10 mouse cellular contexts compared by ENCODE assay signal in genomic region chr4:137724766-137725165, GRCm38 (mm10).
DNase-seq lines count a peak whose midpoint lies in the region; ATAC-seq and TF ChIP-seq lines count a peak whose summit lies in the region.
"Had no signal": no experiment of that assay in that cellular context is flagged by ENCODE, and none has a peak within 500 bp of the region (broad histone marks: within the 10 kb centered on the region; RNA-seq: fewer than 3 reads in every experiment).

No protein-coding gene starts in this region.

- H3K4me2 ChIP-seq in liver, embryonic 11.5 days = peak overlapping the region; percentile 51
- H3K4me2 ChIP-seq: neural tube, embryonic 12.5 days had no signal

- 0 out of 2 replicates have a peak, but pooled peaks have one; percentile 55 for TF ChIP-seq EP300 in ES-Bruce4 (IDR thresholded peaks at IDR 0.05; ENCODE audit: insufficient read depth, low read depth, low read length)

- peak in 1 of 2 experiments; percentile 65 for DNase-seq in layer of hippocampus, adult 2 months (ENCODE audit: low spot score in 2 of 2)
- DNase-seq in layer of hippocampus, adult 9-10 months (ENCODE audit: low spot score) = no peak
- peak; percentile 48 to 68 for DNase-seq in cerebellum, adult 18-20 months
- DNase-seq in heart, adult 8-10 months (ENCODE audit: low spot score) = peak; percentile 61
- peak; percentile 72 for DNase-seq in liver, embryonic 11.5 days (ENCODE audit: low spot score)
- peak; percentile 79 for DNase-seq in retina, embryonic 14.5 days (ENCODE audit: low spot score)
- no peak for DNase-seq in frontal cortex, postnatal 25 days (ENCODE audit: low spot score in 2 of 2)

- H3K4me3 ChIP-seq in layer of hippocampus, adult 2 months = no peak overlapping the region
- H3K4me3 ChIP-seq in ES-Bruce4 (ENCODE audit: low read depth, low read length) = no peak overlapping the region
- peak overlapping the region; percentile 25; the same call in 1 of the 2 replicates for H3K4me3 ChIP-seq in liver, embryonic 11.5 days (ENCODE audit: low read depth, low read length)
- H3K4me3 ChIP-seq: embryonic facial prominence, embryonic 13.5 days; neural tube, embryonic 12.5 days had no signal

- peak; percentile 92 for TF ChIP-seq CTCF in layer of hippocampus, adult 2 months (conservative IDR thresholded peaks at IDR 0.05)
- peak; percentile 100 for TF ChIP-seq CTCF in ES-Bruce4 (IDR thresholded peaks at IDR 0.05; ENCODE audit: low read depth, low read length)

- no peaks in the 10 kb centered on the region for H3K9me3 ChIP-seq in ES-Bruce4 (replicated peaks; ENCODE audit: control insufficient read depth, insufficient read depth, low read length, poor library complexity, severe bottlenecking)
- H3K9me3 ChIP-seq in liver, embryonic 11.5 days (ENCODE audit: control insufficient read depth, low read length) = no peaks in the 10 kb centered on the region
- H3K9me3 ChIP-seq: embryonic facial prominence, embryonic 13.5 days; neural tube, embryonic 12.5 days had no signal

- H3K27me3 ChIP-seq in ES-Bruce4 (ENCODE audit: control insufficient read depth, insufficient read depth, low read length, poor library complexity, severe bottlenecking) = no peaks in the 10 kb centered on the region
- H3K27me3 ChIP-seq in liver, embryonic 11.5 days (replicated peaks; ENCODE audit: control insufficient read depth, insufficient read depth, low read length) = peaks cover 67% of the 10 kb centered on the region

- 0 out of 2 replicates have a peak, but pooled peaks have one; percentile 22 for ATAC-seq in liver, embryonic 11.5 days (replicated peaks; ENCODE audit: low FRiP score)

- no peak for TF ChIP-seq POLR2A in ES-Bruce4 (IDR thresholded peaks at IDR 0.05; ENCODE audit: insufficient read depth, low read length)

- no peak overlapping the region for H3K9ac ChIP-seq in ES-Bruce4 (ENCODE audit: low read depth, poor library complexity, severe bottlenecking)
- H3K9ac ChIP-seq in liver, embryonic 11.5 days (ENCODE audit: low read depth, low read length) = peak overlapping the region; percentile 52; the same call in 1 of the 2 replicates
- H3K9ac ChIP-seq: neural tube, embryonic 12.5 days had no signal

- peak overlapping the region; percentile 28; the same call in 1 of the 2 replicates for H3K27ac ChIP-seq in layer of hippocampus, adult 2 months
- H3K27ac ChIP-seq in ES-Bruce4 (ENCODE audit: insufficient read depth, low read length) = no peak overlapping the region
- H3K27ac ChIP-seq in liver, embryonic 11.5 days (ENCODE audit: low read depth, low read length) = peak overlapping the region; percentile 39; the same call in 1 of the 2 replicates
- H3K27ac ChIP-seq: embryonic facial prominence, embryonic 13.5 days; neural tube, embryonic 12.5 days had no signal

- WGBS in liver, embryonic 11.5 days = 44% methylated on average over 8 of the region's 8 CpGs

- peaks cover 17% of the 10 kb centered on the region for H3K4me1 ChIP-seq in ES-Bruce4 (ENCODE audit: control insufficient read depth, insufficient read depth, low read length)
- H3K4me1 ChIP-seq in liver, embryonic 11.5 days (replicated peaks; ENCODE audit: control insufficient read depth, insufficient read depth, low read length) = peaks cover 17% of the 10 kb centered on the region

- no peaks in the 10 kb centered on the region for H3K36me3 ChIP-seq in ES-Bruce4 (ENCODE audit: control insufficient read depth, insufficient read depth, low read length, poor library complexity, severe bottlenecking)
- H3K36me3 ChIP-seq in liver, embryonic 11.5 days (ENCODE audit: control insufficient read depth, insufficient read depth, low read length) = no peaks in the 10 kb centered on the region
- H3K36me3 ChIP-seq: embryonic facial prominence, embryonic 13.5 days; neural tube, embryonic 12.5 days had no signal

Comparison
In these comparisons a context has a peak if more than half of its experiments do, and no peak if none do; other contexts are left out.
1. DNase-seq: peak in cerebellum, adult 18-20 months (2 of 2), heart, adult 8-10 months (single experiment), liver, embryonic 11.5 days (single experiment) and retina, embryonic 14.5 days (single experiment); none in layer of hippocampus, adult 9-10 months (single experiment) and frontal cortex, postnatal 25 days (0 of 2).